Mouse (Mus musculus): ENCODE results near the gene Atp6v0a4.
A peak's percentile ranks its signal among the peaks of the same experiment; 100 is the strongest.

The Atp6v0a4 gene

DNA sequence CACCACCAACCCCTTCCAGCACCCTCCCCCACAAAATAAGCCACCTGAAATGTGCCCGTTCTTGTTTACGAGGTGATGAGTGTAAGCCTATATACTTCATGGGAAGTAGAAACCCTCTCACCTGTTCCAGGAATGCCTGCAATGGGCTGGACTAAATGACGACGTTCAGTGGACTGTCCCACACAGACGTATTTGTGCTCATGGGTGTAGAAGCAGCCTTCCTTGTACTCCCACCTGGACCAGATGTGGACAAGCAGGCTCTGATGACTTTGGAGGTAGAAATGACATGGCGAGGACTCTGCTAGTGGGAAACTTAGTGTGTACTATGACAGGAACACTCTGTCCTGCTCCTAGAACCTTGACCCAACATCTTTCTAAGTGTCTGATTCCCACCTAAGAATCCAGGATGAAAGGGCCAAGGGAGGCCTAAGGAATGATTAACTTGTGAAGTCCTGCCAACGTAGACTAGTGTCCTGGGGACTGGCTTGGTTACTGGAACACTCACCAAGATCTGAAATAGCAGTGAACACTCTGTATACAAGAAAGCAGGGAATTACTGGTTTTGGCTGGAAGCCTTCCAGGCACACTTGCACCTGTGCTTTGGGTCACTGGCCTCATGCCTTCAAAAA, at the start of gene Atp6v0a4:
Atp6v0a4 (minus strand) TSS at position 380 of the 629 bp plus-strand sequence.
- no peak for ATAC-seq (ENCODE audit: low TSS enrichment)

DNA sequence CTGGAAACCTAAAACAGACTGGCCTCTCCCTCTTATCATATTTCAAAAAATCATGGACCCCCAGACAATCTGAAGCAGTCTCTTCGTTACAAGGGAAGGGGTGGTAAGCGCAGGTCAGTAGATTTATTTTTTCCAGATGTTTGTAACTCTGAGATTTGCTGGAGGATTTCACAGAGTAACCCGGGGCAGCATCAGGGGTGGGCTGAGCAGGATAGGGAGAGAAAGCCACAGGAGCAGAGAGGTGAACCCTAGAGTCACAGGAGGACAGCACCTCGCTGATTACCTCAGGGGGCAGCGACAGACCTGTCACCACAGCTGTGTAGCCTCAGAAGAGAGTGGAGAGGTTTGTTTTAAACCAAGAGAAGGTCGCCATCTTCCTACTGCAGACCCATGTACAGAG, 41.0 kb upstream of the Atp6v0a4 start:
- no peak for ATAC-seq (ENCODE audit: low TSS enrichment)

GRCm38 (mm10) chr6:38164705-38165104, 40.3 kb upstream of the Atp6v0a4 start:
- peak; percentile 62 for ATAC-seq (ENCODE audit: low TSS enrichment)

- no peak for ATAC-seq (ENCODE audit: low TSS enrichment)
Measured at GRCm38 (mm10) chr6:38162825-38163504, 38.6 kb upstream of the Atp6v0a4 start.

DNA sequence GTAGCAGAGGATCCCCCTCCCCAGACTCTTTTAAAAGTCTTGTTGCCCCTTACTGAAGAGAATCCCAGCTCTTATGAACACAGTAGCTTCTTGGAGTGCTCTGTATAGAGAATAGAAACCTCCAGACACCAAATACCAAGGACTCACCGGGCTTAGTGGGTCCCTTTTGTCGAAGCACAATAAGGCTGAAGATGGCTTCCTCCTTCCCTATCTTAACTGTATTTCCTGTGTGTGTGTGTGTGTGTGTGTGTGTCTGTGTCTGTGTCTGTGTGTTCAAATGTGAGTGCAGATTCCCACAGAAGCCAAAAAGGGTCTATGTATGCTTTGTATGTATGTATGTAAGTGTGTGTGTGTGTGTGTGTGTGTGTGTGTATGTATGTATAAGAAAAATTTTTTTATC, 36.2 kb upstream of the Atp6v0a4 start:
- ATAC-seq (ENCODE audit: low TSS enrichment): no peak

GRCm38 (mm10) chr6:38160102-38160501, 35.7 kb upstream of the Atp6v0a4 start:
- ATAC-seq (ENCODE audit: low TSS enrichment): peak; percentile 59

DNA sequence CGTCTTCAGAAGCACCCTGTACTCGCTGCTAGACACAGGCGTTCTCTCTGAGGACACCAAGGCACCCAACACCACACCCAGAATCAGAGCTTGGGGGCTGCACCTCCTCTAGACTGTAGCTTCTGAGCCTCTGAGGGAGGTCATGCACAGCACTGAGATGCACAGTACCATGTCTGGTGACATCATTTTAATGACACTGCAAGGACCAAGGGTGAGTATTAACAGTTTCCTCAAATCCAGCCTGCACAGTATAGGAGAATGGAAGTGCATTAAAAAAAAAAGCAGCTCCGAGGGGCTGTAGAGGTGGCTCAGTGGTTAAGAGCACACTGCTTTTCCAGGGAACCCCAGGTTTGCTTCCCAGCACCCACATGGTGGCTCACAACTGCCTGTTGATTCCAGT, 35.2 kb upstream of the Atp6v0a4 start:
- ATAC-seq (ENCODE audit: low TSS enrichment): no peak

DNA sequence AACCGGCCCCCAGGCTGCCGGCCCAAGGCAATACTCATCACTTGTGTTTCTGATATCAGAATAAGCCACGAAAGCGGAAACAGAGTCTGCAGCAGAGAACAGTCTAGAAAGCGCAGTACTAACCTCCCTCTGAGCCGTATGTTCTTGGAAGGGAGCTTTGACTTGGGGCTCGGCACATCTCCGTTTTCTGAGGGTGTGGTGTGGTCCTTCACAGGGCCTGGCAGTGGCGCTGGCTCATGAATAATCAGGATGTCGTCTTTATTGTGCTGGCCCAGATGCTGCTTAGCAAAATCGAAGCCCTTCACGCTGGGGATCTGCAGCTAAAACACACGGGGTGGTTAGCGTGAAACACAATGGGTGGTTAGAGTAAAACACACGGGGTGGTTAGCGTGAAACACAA, 33.5 kb upstream of the Atp6v0a4 start:
- ATAC-seq (ENCODE audit: low TSS enrichment): no peak

- no peak for ATAC-seq (ENCODE audit: low TSS enrichment)
Measured at GRCm38 (mm10) chr6:38156204-38156603, 31.8 kb upstream of the Atp6v0a4 start.

- ATAC-seq (ENCODE audit: low TSS enrichment): no peak
Measured at GRCm38 (mm10) chr6:38152305-38152704, 27.9 kb upstream of the Atp6v0a4 start.

DNA sequence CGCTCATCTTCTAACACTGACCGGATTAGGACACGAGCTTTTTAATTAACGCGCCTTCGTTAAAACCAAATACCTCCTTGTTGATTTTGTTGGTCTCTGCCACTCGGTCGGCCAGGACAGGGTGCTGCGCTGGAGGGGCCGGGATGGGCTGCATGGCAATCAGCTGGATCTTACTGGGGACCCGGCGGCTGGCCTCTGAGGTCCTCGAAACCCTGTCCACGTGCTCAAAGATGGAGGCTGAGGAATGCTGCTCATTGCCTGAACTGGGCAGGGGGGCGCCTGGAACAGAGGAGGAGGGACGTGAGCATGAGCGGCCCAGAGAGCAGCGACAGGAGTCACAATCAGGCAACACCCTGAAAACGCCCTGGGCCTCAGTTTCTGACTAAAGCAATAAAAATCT, 25.1 kb upstream of the Atp6v0a4 start:
- ATAC-seq (ENCODE audit: low TSS enrichment): no peak

DNA sequence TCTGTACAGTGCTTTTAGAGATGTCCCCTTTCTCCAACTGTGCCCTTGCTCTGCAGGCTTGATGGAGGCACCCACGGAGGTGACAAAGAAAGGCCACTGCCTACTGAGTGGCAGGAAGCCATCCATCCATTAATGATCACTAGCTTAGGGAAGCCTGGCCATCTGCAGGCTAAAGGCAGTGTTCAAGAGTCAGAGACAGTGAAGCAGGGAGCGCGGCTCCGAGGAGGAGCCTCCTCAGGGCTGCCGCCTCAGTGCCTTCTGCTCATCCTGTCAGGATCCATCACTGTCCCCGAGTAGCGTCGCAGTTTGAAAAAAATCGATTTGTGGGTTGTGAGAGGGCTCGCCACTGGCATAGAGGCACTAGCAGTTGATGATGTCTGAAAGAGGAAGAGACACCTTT, 24.2 kb upstream of the Atp6v0a4 start:
- no peak for ATAC-seq (ENCODE audit: low TSS enrichment)

GRCm38 (mm10) chr6:38147301-38147700, 22.9 kb upstream of the Atp6v0a4 start:
- ATAC-seq (ENCODE audit: low TSS enrichment): no peak

GRCm38 (mm10) chr6:38145463-38146065, 21.2 kb upstream of the Atp6v0a4 start:
- ATAC-seq (ENCODE audit: low TSS enrichment): peak; percentile 57

- ATAC-seq (ENCODE audit: low TSS enrichment): peak; percentile 42; the same call in 1 of the 2 replicates
Measured at GRCm38 (mm10) chr6:38144161-38144998, 20.0 kb upstream of the Atp6v0a4 start.

GRCm38 (mm10) chr6:38140402-38140801, 16.0 kb upstream of the Atp6v0a4 start:
- no peak for ATAC-seq (ENCODE audit: low TSS enrichment)

DNA sequence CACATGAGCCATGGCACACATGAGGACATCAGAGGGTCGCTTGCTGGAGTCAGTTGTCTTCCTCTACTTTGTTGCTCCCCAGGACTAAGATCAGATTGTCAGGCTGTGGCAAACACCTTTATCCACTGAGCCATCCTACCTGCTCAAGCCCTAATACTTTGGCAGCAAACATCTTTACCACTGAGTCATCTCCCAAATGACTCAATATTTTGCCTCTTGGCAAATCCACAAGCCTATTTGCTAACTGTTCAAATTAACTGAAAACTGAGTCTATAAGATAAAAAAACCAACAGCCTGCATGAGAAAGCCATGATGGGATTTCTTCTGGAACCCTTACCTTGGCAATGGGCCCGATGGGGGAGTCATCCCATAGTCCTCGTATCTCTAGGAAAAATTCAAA, 14.7 kb upstream of the Atp6v0a4 start:
- no peak for ATAC-seq (ENCODE audit: low TSS enrichment)

- peak; percentile 96 for ATAC-seq (ENCODE audit: low TSS enrichment)
Measured at GRCm38 (mm10) chr6:38134806-38135559, 10.6 kb upstream of the Atp6v0a4 start.

DNA sequence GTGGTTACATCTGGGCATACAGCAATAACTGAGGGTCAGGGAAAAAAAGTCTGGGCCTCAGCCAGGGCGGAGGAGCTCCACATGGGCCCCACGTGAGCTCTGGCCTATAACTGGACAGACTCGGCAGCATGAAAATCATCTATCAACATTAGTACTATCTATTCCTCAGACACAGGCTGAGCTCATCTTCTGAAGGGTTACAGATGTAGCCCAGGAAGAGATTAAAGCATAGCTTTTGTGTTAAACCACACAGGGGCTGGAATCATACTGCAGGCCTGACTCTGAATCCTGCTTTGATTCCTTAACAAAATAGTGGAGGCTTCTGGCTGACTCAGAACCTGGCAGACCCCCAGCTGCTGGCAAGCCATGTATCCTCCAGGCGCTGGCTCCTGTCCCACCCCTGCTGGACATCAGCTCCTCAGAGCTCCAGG, 7.4 kb upstream of the Atp6v0a4 start:
- no peak for ATAC-seq (ENCODE audit: low TSS enrichment)

DNA sequence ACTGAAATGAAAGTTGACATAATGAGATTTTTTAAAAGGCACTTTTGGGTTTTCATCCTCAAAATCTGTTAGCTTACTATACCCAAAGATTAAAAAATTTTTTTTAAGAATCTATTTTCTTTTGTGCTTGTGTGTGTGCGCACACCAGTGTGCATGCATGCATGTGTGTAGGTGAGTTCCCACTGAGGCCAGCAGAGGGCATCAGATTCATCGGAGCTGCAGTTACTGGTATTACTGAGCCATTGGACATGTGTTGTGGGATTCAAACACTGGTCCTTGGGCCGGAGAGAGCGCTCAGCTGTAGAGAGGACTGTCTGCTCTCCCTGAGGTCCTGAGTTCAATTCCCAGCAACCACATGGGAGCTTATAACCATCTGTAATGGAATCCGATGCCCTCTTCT, 5.5 kb upstream of the Atp6v0a4 start:
- ATAC-seq (ENCODE audit: low TSS enrichment): no peak

DNA sequence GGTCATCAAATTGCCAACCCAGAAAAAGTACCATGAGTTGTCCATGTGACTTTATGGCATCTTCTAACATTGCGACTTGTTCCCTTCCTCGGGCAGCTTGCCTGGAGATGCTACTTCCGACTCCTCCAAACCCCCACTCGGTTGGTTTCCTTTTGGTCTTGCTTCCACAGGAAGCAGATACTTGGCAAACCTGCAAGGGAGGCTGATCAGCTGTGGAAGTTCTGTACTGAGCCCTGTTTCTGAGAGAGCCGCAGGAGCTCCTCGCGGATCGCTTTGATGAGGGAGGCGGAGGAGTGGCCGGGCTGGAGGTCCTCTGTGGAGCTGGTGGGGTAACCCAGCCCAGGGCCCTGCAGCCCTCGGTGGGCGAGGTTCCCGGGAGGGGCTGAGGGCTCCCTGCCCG, 3.7 kb upstream of the Atp6v0a4 start:
- peak; percentile 31; the same call in 1 of the 2 replicates for ATAC-seq (ENCODE audit: low TSS enrichment)

Data from frontal cortex, adult (tissue).